Mouse (Mus musculus) hindbrain, embryonic 10.5 days (tissue): ENCODE measurements around the gene Rbms3. TPM values are rescaled to one million over a fixed set of nuclear protein-coding genes. Genes with fewer than 3 reads are reported as not detected.

Experiments used
- DNase-seq: peaks from one replicate; pipeline ENCODE4 v3.0.0-alpha.2; 2017; ENCODE audit warnings: low spot score
- H3K27ac ChIP-seq: fragments of 300-500 bp; sonication (generic); 2 replicates; pipeline ENCODE4 v1.5.1; 2016; ENCODE audit warnings: mild to moderate bottlenecking, moderate library complexity
- H3K27me3 ChIP-seq: fragments of 300-500 bp; sonication (generic); 2 replicates; pipeline ENCODE4 v1.6.1; 2016; ENCODE audit warnings: mild to moderate bottlenecking; ENCODE audit not compliant: poor library complexity, insufficient read depth, severe bottlenecking
- H3K36me3 ChIP-seq: fragments of 300-500 bp; sonication (generic); 2 replicates; pipeline ENCODE4 v1.6.1; 2016; ENCODE audit warnings: mild to moderate bottlenecking, moderate library complexity
- H3K4me1 ChIP-seq: fragments of 300-500 bp; sonication (generic); replicated peaks from 2 replicates; pipeline ENCODE4 v1.6.1; 2016; ENCODE audit warnings: mild to moderate bottlenecking
- H3K4me3 ChIP-seq: fragments of 300-500 bp; sonication (generic); 2 replicates; pipeline ENCODE4 v1.5.1; 2016; ENCODE audit warnings: mild to moderate bottlenecking, moderate library complexity
- H3K9me3 ChIP-seq: fragments of 300-500 bp; sonication (generic); 2 replicates; pipeline ENCODE4 v1.6.1; 2016; ENCODE audit warnings: mild to moderate bottlenecking, moderate library complexity
- WGBS: fragments of 180-500 bp; shearing (Covaris S2); methylation state at CpG from one replicate; pipeline ENCODE4 v1.1.7; 2016; 5-methylcytosine and 5-hydroxymethylcytosine counted together
- polyA plus RNA-seq: library from polyadenylated mRNA; unstranded; fragments of >200 nt; fragmentation: Nextera tagmentation; extraction: Ambion mirVana; gene quantifications from 2 replicates; pipeline ENCODE4 v1.2.1, GENCODE M21; 2016

The Rbms3 gene
- polyA plus RNA-seq, 1 experiment from 2014 or later = 22.1 TPM

GRCm38 (mm10) chr9:116639597-116640301 is 990.0 kb downstream of the Rbms3 start:
- Histone ChIP-seq H3K9me3 (0 out of 2 replicates have a peak, but pooled peaks cover 4% of the 10 kb centered on the region), H3K36me3 (no peaks in the 10 kb centered on the region), H3K4me1 (peaks cover 9% of the 10 kb centered on the region), H3K27ac (peak overlapping the region; percentile 35; the same call in 1 of the 2 replicates), H3K4me3 (no peak overlapping the region), H3K27me3 (no peaks in the 10 kb centered on the region)
- WGBS = 65% methylated on average over 8 of the region's 8 CpGs
- no peak for DNase-seq

- WGBS = 81% methylated on average over 5 of the region's 5 CpGs
- DNase-seq = no peak
- peaks cover 6% of the 10 kb centered on the region for H3K9me3 ChIP-seq
- no peaks in the 10 kb centered on the region for H3K27me3 ChIP-seq
- H3K4me1 ChIP-seq = no peaks in the 10 kb centered on the region
- H3K36me3 ChIP-seq = no peaks in the 10 kb centered on the region
- H3K4me3 ChIP-seq = no peak overlapping the region
- H3K27ac ChIP-seq = no peak overlapping the region
Observed at GRCm38 (mm10) chr9:116633786-116634185, 995.9 kb downstream of the Rbms3 start.

DNA sequence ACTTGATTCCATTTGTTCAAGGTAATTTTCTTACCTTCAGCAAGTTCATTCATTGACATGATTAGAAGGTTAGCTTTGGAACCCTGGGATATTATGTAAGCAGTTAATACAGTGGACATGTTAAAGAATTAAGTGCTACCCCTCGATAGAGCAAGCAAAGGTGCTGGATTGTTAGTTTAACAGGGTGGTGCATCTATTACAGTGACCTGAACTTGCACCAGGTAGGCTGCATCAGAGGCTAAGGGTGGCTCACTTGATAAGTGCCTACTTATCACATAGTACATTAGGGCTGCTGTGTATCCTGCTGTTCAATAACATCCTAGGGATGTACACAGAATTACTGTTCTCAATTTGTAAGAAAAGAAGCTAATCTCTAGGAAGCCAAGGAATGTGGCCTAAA is 996.6 kb downstream of the Rbms3 start:
- Histone ChIP-seq H3K27ac (no peak overlapping the region), H3K36me3 (no peaks in the 10 kb centered on the region), H3K27me3 (no peaks in the 10 kb centered on the region), H3K4me1 (no peaks in the 10 kb centered on the region), H3K9me3 (peaks cover 6% of the 10 kb centered on the region), H3K4me3 (no peak overlapping the region)
- no peak for DNase-seq
- WGBS = 91% methylated on average over 1 of the region's 1 CpGs

DNA sequence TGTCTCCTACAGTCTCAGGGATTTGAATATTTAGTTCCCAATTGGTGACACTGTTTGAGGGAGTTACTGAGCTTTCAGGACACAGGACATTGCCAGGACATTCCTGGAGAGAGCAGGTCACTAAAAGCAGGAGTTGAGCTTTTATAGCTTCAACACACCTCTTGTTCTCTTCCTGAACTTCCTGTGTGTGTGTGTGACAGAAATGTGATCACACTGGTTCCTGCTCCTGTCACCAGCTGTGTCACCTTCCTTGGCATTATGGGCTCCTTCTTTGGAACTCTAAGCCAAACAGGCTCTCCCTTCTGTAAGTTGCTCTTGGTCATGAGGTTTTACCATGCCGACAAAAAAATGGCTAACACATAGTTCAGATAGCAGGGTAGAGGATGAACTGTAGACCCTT is 997.9 kb downstream of the Rbms3 start:
- 95% methylated on average over 1 of the region's 1 CpGs for WGBS
- no peak for DNase-seq
- Histone ChIP-seq H3K9me3 (peaks cover 6% of the 10 kb centered on the region), H3K36me3 (no peaks in the 10 kb centered on the region), H3K4me3 (no peak overlapping the region), H3K27me3 (no peaks in the 10 kb centered on the region), H3K4me1 (no peaks in the 10 kb centered on the region), H3K27ac (no peak overlapping the region)

DNA sequence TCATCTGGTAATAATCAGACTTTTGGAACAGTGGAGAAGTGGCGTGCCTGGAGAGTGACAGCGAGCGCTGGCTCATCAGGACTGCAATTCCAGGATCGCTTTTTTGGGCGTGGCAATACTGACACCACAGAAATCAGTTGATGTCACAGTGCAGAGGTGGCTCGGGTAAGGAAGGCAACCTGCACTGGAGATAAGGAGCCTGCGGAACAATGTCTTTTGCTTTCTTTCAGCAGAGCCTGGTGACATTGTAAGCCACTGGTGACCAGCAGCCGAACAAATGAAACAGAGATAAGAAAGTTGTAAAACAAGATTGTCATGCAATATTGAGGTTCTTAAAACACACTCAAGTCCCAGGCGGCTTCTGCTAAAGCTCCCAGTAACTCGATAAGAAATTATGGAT is 998.9 kb downstream of the Rbms3 start:
- no peaks in the 10 kb centered on the region for H3K27me3 ChIP-seq
- no peak overlapping the region for H3K27ac ChIP-seq
- H3K36me3 ChIP-seq = no peaks in the 10 kb centered on the region
- H3K4me3 ChIP-seq = no peak overlapping the region
- H3K9me3 ChIP-seq = peaks cover 6% of the 10 kb centered on the region
- 90% methylated on average over 10 of the region's 10 CpGs for WGBS
- H3K4me1 ChIP-seq = no peaks in the 10 kb centered on the region
- no peak for DNase-seq

GRCm38 (mm10) chr9:116620434-116620833 is 1009.3 kb downstream of the Rbms3 start:
- H3K27ac ChIP-seq = no peak overlapping the region
- H3K4me1 ChIP-seq = peaks cover 8% of the 10 kb centered on the region; the same call in 1 of the 2 replicates
- no peak for DNase-seq
- WGBS = 84% methylated on average over 5 of the region's 5 CpGs
- H3K27me3 ChIP-seq = no peaks in the 10 kb centered on the region
- no peak overlapping the region for H3K4me3 ChIP-seq
- no peaks in the 10 kb centered on the region for H3K9me3 ChIP-seq
- H3K36me3 ChIP-seq = no peaks in the 10 kb centered on the region

- Histone ChIP-seq H3K9me3 (no peaks in the 10 kb centered on the region), H3K4me3 (no peak overlapping the region), H3K27ac (no peak overlapping the region), H3K27me3 (no peaks in the 10 kb centered on the region), H3K4me1 (peaks cover 8% of the 10 kb centered on the region; the same call in 1 of the 2 replicates), H3K36me3 (no peaks in the 10 kb centered on the region)
- no peak for DNase-seq
- WGBS = 97% methylated on average over 5 of the region's 5 CpGs
Observed at GRCm38 (mm10) chr9:116618886-116619285, 1010.8 kb downstream of the Rbms3 start.

DNA sequence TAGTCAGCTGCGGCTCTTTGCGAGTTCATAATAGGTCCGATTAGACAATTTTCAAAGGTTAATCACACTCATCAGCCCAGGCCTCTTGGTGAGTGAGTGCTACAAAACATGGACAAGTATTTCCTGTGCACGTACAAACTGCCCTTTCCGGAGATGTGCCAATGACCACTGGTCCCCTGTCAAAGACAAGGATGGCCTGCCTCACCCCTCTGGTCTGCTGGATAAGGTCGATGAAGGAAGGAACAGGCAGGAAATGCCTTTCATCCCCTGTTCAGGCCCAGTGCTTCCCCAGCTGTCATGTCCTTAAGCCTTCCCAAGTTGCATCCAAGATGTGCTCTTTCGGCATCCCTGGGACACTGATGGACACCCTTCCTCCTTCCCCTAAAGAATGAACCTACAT is 1016.4 kb downstream of the Rbms3 start:
- no peaks in the 10 kb centered on the region for H3K36me3 ChIP-seq
- no peak overlapping the region for H3K4me3 ChIP-seq
- no peak for DNase-seq
- WGBS = 87% methylated on average over 7 of the region's 7 CpGs
- H3K27me3 ChIP-seq = no peaks in the 10 kb centered on the region
- H3K27ac ChIP-seq = no peak overlapping the region
- H3K4me1 ChIP-seq = no peaks in the 10 kb centered on the region
- no peaks in the 10 kb centered on the region for H3K9me3 ChIP-seq

GRCm38 (mm10) chr9:116596046-116596445 is 1033.7 kb downstream of the Rbms3 start:
- Histone ChIP-seq H3K27ac (no peak overlapping the region), H3K36me3 (no peaks in the 10 kb centered on the region), H3K4me1 (no peaks in the 10 kb centered on the region), H3K4me3 (no peak overlapping the region), H3K27me3 (no peaks in the 10 kb centered on the region), H3K9me3 (no peaks in the 10 kb centered on the region)
- WGBS = 95% methylated on average over 10 of the region's 10 CpGs
- no peak for DNase-seq

DNA sequence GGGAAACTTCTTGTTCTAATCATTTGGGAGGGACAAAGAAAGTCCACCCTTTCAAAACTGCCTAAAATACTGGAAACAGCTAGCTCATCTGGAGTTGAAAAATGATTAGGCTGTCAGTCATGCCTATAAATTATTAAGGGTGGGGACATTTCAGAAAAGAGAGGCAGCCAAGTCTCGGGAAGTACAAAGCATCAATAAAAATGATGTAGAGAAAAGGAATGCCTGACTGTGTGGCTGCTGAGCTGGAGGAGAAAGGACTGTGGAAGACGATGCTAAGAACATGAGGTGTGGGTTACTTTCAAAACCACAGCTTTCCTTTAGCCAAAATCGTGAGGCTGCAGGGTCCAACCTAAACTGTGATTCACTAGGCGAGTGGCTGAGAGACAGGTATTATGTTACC is 1037.2 kb downstream of the Rbms3 start:
- Histone ChIP-seq H3K27me3 (no peaks in the 10 kb centered on the region), H3K36me3 (no peaks in the 10 kb centered on the region), H3K27ac (no peak overlapping the region), H3K4me3 (no peak overlapping the region), H3K4me1 (no peaks in the 10 kb centered on the region), H3K9me3 (0 out of 2 replicates have a peak, but pooled peaks cover 6% of the 10 kb centered on the region)
- 93% methylated on average over 4 of the region's 4 CpGs for WGBS
- DNase-seq = no peak

- no peaks in the 10 kb centered on the region for H3K27me3 ChIP-seq
- no peaks in the 10 kb centered on the region for H3K36me3 ChIP-seq
- H3K4me1 ChIP-seq = no peaks in the 10 kb centered on the region
- H3K27ac ChIP-seq = no peak overlapping the region
- no peak overlapping the region for H3K4me3 ChIP-seq
- 88% methylated on average over 9 of the region's 9 CpGs for WGBS
- no peak for DNase-seq
- 0 out of 2 replicates have a peak, but pooled peaks cover 6% of the 10 kb centered on the region for H3K9me3 ChIP-seq
Observed at GRCm38 (mm10) chr9:116591071-116591470, 1038.6 kb downstream of the Rbms3 start.

- no peaks in the 10 kb centered on the region for H3K27me3 ChIP-seq
- no peak for DNase-seq
- no peaks in the 10 kb centered on the region for H3K4me1 ChIP-seq
- H3K9me3 ChIP-seq = no peaks in the 10 kb centered on the region
- no peaks in the 10 kb centered on the region for H3K36me3 ChIP-seq
- no peak overlapping the region for H3K4me3 ChIP-seq
- H3K27ac ChIP-seq = no peak overlapping the region
- WGBS = 85% methylated on average over 2 of the region's 2 CpGs
Observed at GRCm38 (mm10) chr9:116569680-116570079, 1060.0 kb downstream of the Rbms3 start.

GRCm38 (mm10) chr9:116566711-116567110 is 1063.0 kb downstream of the Rbms3 start:
- H3K4me3 ChIP-seq = no peak overlapping the region
- H3K36me3 ChIP-seq = no peaks in the 10 kb centered on the region
- WGBS = 92% methylated on average over 7 of the region's 7 CpGs
- no peaks in the 10 kb centered on the region for H3K9me3 ChIP-seq
- no peak overlapping the region for H3K27ac ChIP-seq
- DNase-seq = no peak
- no peaks in the 10 kb centered on the region for H3K27me3 ChIP-seq
- no peaks in the 10 kb centered on the region for H3K4me1 ChIP-seq

GRCm38 (mm10) chr9:116557781-116558180 is 1071.9 kb downstream of the Rbms3 start:
- Histone ChIP-seq H3K27ac (no peak overlapping the region), H3K36me3 (no peaks in the 10 kb centered on the region), H3K27me3 (no peaks in the 10 kb centered on the region), H3K4me1 (no peaks in the 10 kb centered on the region), H3K4me3 (no peak overlapping the region), H3K9me3 (no peaks in the 10 kb centered on the region)
- DNase-seq = no peak
- WGBS = 90% methylated on average over 5 of the region's 5 CpGs
